Mouse (Mus musculus) MEL (cell line): ENCODE measurements around the gene Chd6. TPM values are rescaled to one million over a fixed set of nuclear protein-coding genes. Genes with fewer than 3 reads are reported as not detected.

Experiments
- DNase-seq: peaks from one replicate; pipeline ENCODE4 v3.0.0; 2011; ENCODE audit warnings: low read depth, low spot score
- H3K27ac ChIP-seq: 2 replicates; pipeline ENCODE4 v1.5.1; 2012; ENCODE audit warnings: low read depth, mild to moderate bottlenecking, control low read depth, low read length, moderate library complexity; ENCODE audit not compliant: control insufficient read depth
- H3K27me3 ChIP-seq, 2 experiments: fragments of 150-350 bp in 1 of 2; sonication (generic) in 1 of 2; 2 replicates each; pipeline ENCODE4 v1.6.1; 2012; ENCODE audit warnings: low read length in 2 of 2, mild to moderate bottlenecking in 2 of 2, improper control_type of control experiment in 1 of 2, moderate library complexity in 1 of 2; ENCODE audit not compliant: insufficient read depth in 2 of 2, control insufficient read depth in 1 of 2
- H3K36me3 ChIP-seq, 2 experiments: 2 replicates each; pipeline ENCODE4 v1.6.1; 2012 to 2014; ENCODE audit warnings: low read length in 2 of 2, improper control_type of control experiment in 1 of 2, inconsistent platforms in 1 of 2, mild to moderate bottlenecking in 1 of 2; ENCODE audit not compliant: insufficient read depth in 2 of 2, control insufficient read depth in 1 of 2
- H3K4me1 ChIP-seq, 2 experiments: fragments of 150-350 bp in 1 of 2; sonication (generic) in 1 of 2; 2 replicates each; pipeline ENCODE4 v1.6.1; 2012; ENCODE audit warnings: low read length in 2 of 2, improper control_type of control experiment in 1 of 2, mild to moderate bottlenecking in 1 of 2; ENCODE audit not compliant: insufficient read depth in 2 of 2, control insufficient read depth in 1 of 2
- H3K4me3 ChIP-seq, 2 experiments: fragments of 150-350 bp in 1 of 2; sonication (generic) in 1 of 2; 2 replicates each; pipeline ENCODE4 v1.5.1; 2012; ENCODE audit warnings: low read depth in 2 of 2, low read length in 2 of 2, mild to moderate bottlenecking in 2 of 2, moderate library complexity in 2 of 2, control low read depth in 1 of 2, improper control_type of control experiment in 1 of 2; ENCODE audit not compliant: control insufficient read depth in 1 of 2, insufficient read depth in 1 of 2
- H3K79me2 ChIP-seq: 2 replicates; pipeline ENCODE4 v1.6.1; 2012; ENCODE audit warnings: mild to moderate bottlenecking, low read length, moderate library complexity; ENCODE audit not compliant: control insufficient read depth, poor library complexity, insufficient read depth
- H3K9ac ChIP-seq: 2 replicates; pipeline ENCODE4 v1.6.1; 2012; ENCODE audit warnings: low read depth, mild to moderate bottlenecking, control low read depth, low read length, moderate library complexity; ENCODE audit not compliant: control insufficient read depth, poor library complexity, severe bottlenecking
- H3K9me3 ChIP-seq: fragments of 150-350 bp; sonication (generic); replicated peaks from 2 replicates; pipeline ENCODE4 v1.6.1; 2012; ENCODE audit warnings: mild to moderate bottlenecking, low read length, improper control_type of control experiment, moderate library complexity; ENCODE audit not compliant: insufficient read depth
- CTCF ChIP-seq, 3 experiments: IDR thresholded peaks in 2 of 3; conservative IDR thresholded peaks in 1 of 3; 2 replicates each; pipeline ENCODE4 v1.5.1; 2011 to 2012; ENCODE audit warnings: low read length in 3 of 3, low read depth in 2 of 3, mild to moderate bottlenecking in 2 of 3, improper control_type of control experiment in 1 of 3, inconsistent platforms in 1 of 3, mixed read lengths in 1 of 3, moderate library complexity in 1 of 3; ENCODE audit not compliant: control insufficient read depth in 1 of 3, insufficient read depth in 1 of 3, poor library complexity in 1 of 3, severe bottlenecking in 1 of 3
- E2F4 ChIP-seq: IDR thresholded peaks from 2 replicates; pipeline ENCODE4 v1.6.1; 2011; ENCODE audit warnings: low read depth, low read length, improper control_type of control experiment, borderline replicate concordance
- EP300 ChIP-seq, 2 experiments: IDR thresholded peaks; 2 replicates each; pipeline ENCODE4 v1.6.1; 2011; ENCODE audit warnings: improper control_type of control experiment in 2 of 2, low read length in 2 of 2, low read depth in 1 of 2, mild to moderate bottlenecking in 1 of 2
- ETS1 ChIP-seq: IDR thresholded peaks from 2 replicates; pipeline ENCODE4 v1.6.1; 2012; ENCODE audit warnings: low read depth, mild to moderate bottlenecking, inconsistent platforms, low read length, improper control_type of control experiment, moderate library complexity
- GATA1 ChIP-seq: IDR thresholded peaks from 2 replicates; pipeline ENCODE4 v1.6.1; 2011; ENCODE audit warnings: low read depth, low read length, improper control_type of control experiment
- HCFC1 ChIP-seq: IDR thresholded peaks from 2 replicates; pipeline ENCODE4 v1.6.1; 2012; ENCODE audit warnings: low read depth, mild to moderate bottlenecking, inconsistent platforms, low read length, improper control_type of control experiment, moderate library complexity
- MAFK ChIP-seq: IDR thresholded peaks from 2 replicates; pipeline ENCODE4 v1.6.1; 2011; ENCODE audit warnings: low read depth, mild to moderate bottlenecking, low read length, improper control_type of control experiment, borderline replicate concordance
- MAX ChIP-seq: IDR thresholded peaks from 2 replicates; pipeline ENCODE4 v1.6.1; 2011; ENCODE audit warnings: low read length, improper control_type of control experiment
- MAZ ChIP-seq: IDR thresholded peaks from 2 replicates; pipeline ENCODE4 v1.6.1; 2012; ENCODE audit warnings: low read depth, mild to moderate bottlenecking, inconsistent platforms, low read length, improper control_type of control experiment
- MEF2A ChIP-seq: IDR thresholded peaks from 2 replicates; pipeline ENCODE4 v1.6.1; 2014; ENCODE audit warnings: low read depth, mild to moderate bottlenecking, inconsistent platforms, low read length, improper control_type of control experiment; ENCODE audit not compliant: poor library complexity, insufficient replicate concordance, severe bottlenecking; ENCODE audit errors: extremely low read depth
- MXI1 ChIP-seq: IDR thresholded peaks from 2 replicates; pipeline ENCODE4 v1.6.1; 2011; ENCODE audit warnings: mild to moderate bottlenecking, low read depth, low read length, improper control_type of control experiment
- NRF1 ChIP-seq: IDR thresholded peaks from 2 replicates; pipeline ENCODE4 v1.6.1; 2014; ENCODE audit warnings: low read depth, mild to moderate bottlenecking, inconsistent platforms, low read length, improper control_type of control experiment, moderate library complexity; ENCODE audit not compliant: poor library complexity, insufficient read depth, severe bottlenecking
- POLR2A ChIP-seq, 2 experiments: IDR thresholded peaks; 2 replicates each; pipeline ENCODE4 v1.6.1; 2011 to 2012; ENCODE audit warnings: low read length in 2 of 2, mild to moderate bottlenecking in 2 of 2, control low read depth in 1 of 2, improper control_type of control experiment in 1 of 2, low read depth in 1 of 2, moderate library complexity in 1 of 2; ENCODE audit not compliant: control insufficient read depth in 1 of 2, insufficient read depth in 1 of 2, poor library complexity in 1 of 2
- POLR2AphosphoS5 ChIP-seq: IDR thresholded peaks from 2 replicates; pipeline ENCODE4 v1.6.1; 2012; ENCODE audit warnings: low read depth, borderline replicate concordance, mild to moderate bottlenecking, inconsistent platforms, low read length, moderate library complexity, mixed read lengths
- SMC3 ChIP-seq: IDR thresholded peaks from 2 replicates; pipeline ENCODE4 v1.6.1; 2011; ENCODE audit warnings: low read depth, low read length, improper control_type of control experiment
- TAL1 ChIP-seq: IDR thresholded peaks from 2 replicates; pipeline ENCODE4 v1.6.1; 2012; ENCODE audit warnings: mild to moderate bottlenecking, inconsistent platforms, low read length, moderate library complexity, mixed read lengths
- USF2 ChIP-seq, 2 experiments: IDR thresholded peaks; 2 replicates each; pipeline ENCODE4 v1.6.1; 2011 to 2012; ENCODE audit warnings: improper control_type of control experiment in 2 of 2, low read length in 2 of 2, borderline replicate concordance in 1 of 2, inconsistent platforms in 1 of 2, low read depth in 1 of 2, mild to moderate bottlenecking in 1 of 2; ENCODE audit not compliant: insufficient read depth in 1 of 2
- ZKSCAN1 ChIP-seq: IDR thresholded peaks from 2 replicates; pipeline ENCODE4 v1.6.1; 2012; ENCODE audit warnings: low read depth, mild to moderate bottlenecking, inconsistent platforms, low read length, improper control_type of control experiment, moderate library complexity
- ZNF384 ChIP-seq: IDR thresholded peaks from 2 replicates; pipeline ENCODE4 v1.6.1; 2012; ENCODE audit warnings: low read depth, mild to moderate bottlenecking, inconsistent platforms, low read length, improper control_type of control experiment
- polyA plus RNA-seq, 2 experiments: library from polyadenylated mRNA; stranded (reverse) in 1 of 2; unstranded in 1 of 2; fragments of >175 nt in 1 of 2; fragments of >200 nt in 1 of 2; gene quantifications; 2 replicates each; pipeline versions ENCODE4 v1.2.1 to v1.2.4; 2012; ENCODE audit warnings: low replicate concordance in 2 of 2, low read depth in 1 of 2; ENCODE audit not compliant: insufficient read length in 2 of 2, insufficient read depth in 1 of 2, missing spikeins in 1 of 2
- total RNA-seq: library from RNA; depleted of rRNA; stranded (reverse); fragments of 300-350 nt; gene quantifications from 2 replicates; pipeline ENCODE4 v1.2.3, GENCODE M21; 2012

Gene Chd6
- total and polyA plus RNA-seq, 3 experiments = 9.7 to 200 (median 15.4) TPM

GRCm38 (mm10) chr2:160987503-160987902 is 121.4 kb downstream of the Chd6 start:
- H3K36me3 ChIP-seq = peaks cover 0 to 8% of the 10 kb centered on the region in 2 experiments; a peak in 2 of 4 replicates
- TF ChIP-seq MAFK (no peak), MXI1 (no peak), HCFC1 (no peak), CTCF (IDR thresholded peaks at IDR 0.05 in 2 of 3, conservative IDR thresholded peaks at IDR 0.05 in 1 of 3; ENCODE audit: control insufficient read depth in 1 of 3, insufficient read depth in 1 of 3, low read depth in 2 of 3, low read length in 3 of 3, poor library complexity in 1 of 3, severe bottlenecking in 1 of 3) (no peak), TAL1 (no peak), POLR2A (IDR thresholded peaks at IDR 0.05; ENCODE audit: control insufficient read depth in 1 of 2, insufficient read depth in 1 of 2, low read depth in 1 of 2, low read length in 2 of 2, poor library complexity in 1 of 2) (no peak), E2F4 (no peak), GATA1 (no peak), MEF2A (no peak), ZNF384 (no peak), ZKSCAN1 (no peak), MAX (no peak)
- no peaks in the 10 kb centered on the region for H3K27me3 ChIP-seq
- H3K9me3 ChIP-seq = no peaks in the 10 kb centered on the region
- no peak for DNase-seq
- no peak overlapping the region for H3K9ac ChIP-seq
- no peaks in the 10 kb centered on the region for H3K79me2 ChIP-seq
- no peak overlapping the region for H3K4me3 ChIP-seq
- no peak overlapping the region for H3K27ac ChIP-seq
- no peaks in the 10 kb centered on the region for H3K4me1 ChIP-seq

GRCm38 (mm10) chr2:160982636-160983035 is 126.2 kb downstream of the Chd6 start:
- TF ChIP-seq NRF1 (no peak), ETS1 (no peak), TAL1 (no peak), MAFK (no peak), GATA1 (no peak), HCFC1 (no peak), USF2 (IDR thresholded peaks at IDR 0.05; ENCODE audit: borderline replicate concordance in 1 of 2, insufficient read depth in 1 of 2, low read depth in 1 of 2, low read length in 2 of 2) (no peak), MAZ (no peak), POLR2AphosphoS5 (no peak), SMC3 (no peak), MXI1 (no peak), EP300 (IDR thresholded peaks at IDR 0.05; ENCODE audit: low read depth in 1 of 2, low read length in 2 of 2) (no peak)
- TF ChIP-seq, all 39 proteins: peak for 0
- Histone ChIP-seq H3K9me3 (no peaks in the 10 kb centered on the region), H3K4me3 (no peak overlapping the region), H3K79me2 (no peaks in the 10 kb centered on the region), H3K27me3 (no peaks in the 10 kb centered on the region), H3K36me3 (peaks cover 6 to 8% of the 10 kb centered on the region in 2 experiments; a peak in 3 of 4 replicates), H3K27ac (no peak overlapping the region), H3K4me1 (peaks cover 0 to 6% of the 10 kb centered on the region in 2 experiments; a peak in 3 of 4 replicates), H3K9ac (no peak overlapping the region)
- no peak for DNase-seq
